Mouse (Mus musculus) CH12F3 (cell line): ENCODE measurements around the gene Eid2b.

ENCODE experiments used
- in situ Hi-C: fragments of 300-500 bp; cut with MboI; formaldehyde crosslinking; loops from 2 replicates; pipeline ENCODE4 v1.14.3; 2020; ENCODE audit warnings: low sequenced_read_pairs

Gene Eid2b

GRCm38 (mm10) chr7:28298837-28299625 lies 21.5 kb downstream of the Eid2b start:
- in situ Hi-C loops, result no loop called here

- in situ Hi-C loops, result no loop called here
These were observed 24.3 kb downstream of the Eid2b start, which contains the start of gene Dll3 for GRCm38 (mm10) chr7:28301616-28302433. Gene Dll3, minus strand, starts transcription at chr7:28302238.

- in situ Hi-C loops, result no loop called here
These were observed 28.1 kb downstream of the Eid2b start for GRCm38 (mm10) chr7:28305641-28306040.

- in situ Hi-C loops, result no loop called here
These were observed 28.7 kb downstream of the Eid2b start for GRCm38 (mm10) chr7:28306216-28306615.

GRCm38 (mm10) chr7:28309737-28310136 lies 32.2 kb downstream of the Eid2b start:
- in situ Hi-C loops, result no loop called here

GRCm38 (mm10) chr7:28311151-28311925 lies 33.8 kb downstream of the Eid2b start:
- in situ Hi-C loops, result no loop called here

- in situ Hi-C loops, result no loop called here
These were observed 34.5 kb downstream of the Eid2b start, which contains the start of gene Timm50 for GRCm38 (mm10) chr7:28311926-28312543. Gene Timm50, minus strand, starts transcription at chr7:28312072.

GRCm38 (mm10) chr7:28318036-28318435 lies 40.5 kb downstream of the Eid2b start:
- in situ Hi-C loops, result no loop called here

- in situ Hi-C loops, result no loop called here
These were observed 41.2 kb downstream of the Eid2b start for GRCm38 (mm10) chr7:28318714-28319113.

- in situ Hi-C loops, result no loop called here
These were observed 44.6 kb downstream of the Eid2b start for GRCm38 (mm10) chr7:28321974-28322720.

GRCm38 (mm10) chr7:28325293-28325692 lies 47.8 kb downstream of the Eid2b start:
- in situ Hi-C loops, result no loop called here

- in situ Hi-C loops, result no loop called here
These were observed 48.9 kb downstream of the Eid2b start for GRCm38 (mm10) chr7:28326457-28326856.

- in situ Hi-C loops, result no loop called here
These were observed 50.7 kb downstream of the Eid2b start for GRCm38 (mm10) chr7:28328260-28328659.
